ENCODE assay signal across 8 mouse cellular contexts in genomic region chr11:80141825-80142521, GRCm38 (mm10). TPM values are rescaled to one million over a fixed set of nuclear protein-coding genes. Genes with fewer than 3 reads are reported as not detected.
DNase-seq lines count a peak whose midpoint lies in the region; ATAC-seq and TF ChIP-seq lines count a peak whose summit lies in the region.

Gene Tefm, minus strand, starts transcription at chr11:80142175.

- no peaks in the 10 kb centered on the region for H3K27me3 ChIP-seq in kidney, embryonic 14.5 days (ENCODE audit: control insufficient read depth, insufficient read depth, low read length)
- no peaks in the 10 kb centered on the region for H3K27me3 ChIP-seq in limb, embryonic 15.5 days

- peak within 1 kb of the TSS; percentile 90 for H3K9ac ChIP-seq in kidney, embryonic 14.5 days (ENCODE audit: low read depth, low read length)
- H3K9ac ChIP-seq in limb, embryonic 15.5 days = peak within 1 kb of the TSS; percentile 83

- WGBS in kidney, embryonic 14.5 days = under 1% methylated on average over 40 of the region's 40 CpGs
- WGBS in limb, embryonic 15.5 days = under 1% methylated on average over 40 of the region's 40 CpGs

- TF ChIP-seq POLR2A in bone marrow macrophage, adult 2 months (IDR thresholded peaks at IDR 0.05; ENCODE audit: borderline replicate concordance, low read depth, low read length) = no peak
- peak; percentile 93 for TF ChIP-seq POLR2A in embryonic fibroblast, embryonic 13.5 days (IDR thresholded peaks at IDR 0.05; ENCODE audit: low read depth, low read length)

- H3K27ac ChIP-seq in bone marrow macrophage, adult 2 months (ENCODE audit: insufficient read depth, low read depth, low read length) = peak within 1 kb of the TSS; percentile 74
- peak within 1 kb of the TSS; percentile 45 for H3K27ac ChIP-seq in embryonic fibroblast, embryonic 13.5 days (ENCODE audit: insufficient read depth, low read length)
- H3K27ac ChIP-seq in kidney, embryonic 14.5 days (ENCODE audit: low read depth, low read length) = peak within 1 kb of the TSS; percentile 89
- peak within 1 kb of the TSS; percentile 91 for H3K27ac ChIP-seq in limb, embryonic 15.5 days

- H3K4me3 ChIP-seq in bone marrow macrophage, adult 2 months (ENCODE audit: insufficient read depth, low read length) = peak within 1 kb of the TSS; percentile 92
- H3K4me3 ChIP-seq in embryonic fibroblast, embryonic 13.5 days (ENCODE audit: insufficient read depth, low read length) = peak within 1 kb of the TSS; percentile 86
- peak within 1 kb of the TSS; percentile 91 for H3K4me3 ChIP-seq in kidney, embryonic 14.5 days (ENCODE audit: low read length)
- peak within 1 kb of the TSS; percentile 74 for H3K4me3 ChIP-seq in limb, embryonic 15.5 days

- H3K4me1 ChIP-seq in bone marrow macrophage, adult 2 months (ENCODE audit: control insufficient read depth, insufficient read depth, low read length) = peaks cover 25% of the 10 kb centered on the region
- H3K4me1 ChIP-seq in embryonic fibroblast, embryonic 13.5 days (ENCODE audit: control insufficient read depth, insufficient read depth, low read length) = no peaks in the 10 kb centered on the region; the same call in none of the 2 replicates
- peaks cover 11% of the 10 kb centered on the region; the same call in 1 of the 2 replicates for H3K4me1 ChIP-seq in kidney, embryonic 14.5 days (ENCODE audit: control insufficient read depth, insufficient read depth, low read length)
- peaks cover 12% of the 10 kb centered on the region for H3K4me1 ChIP-seq in limb, embryonic 15.5 days

- H3K4me2 ChIP-seq in kidney, embryonic 14.5 days (replicated peaks; ENCODE audit: low read depth, low read length) = peak within 1 kb of the TSS; percentile 55
- peak within 1 kb of the TSS; percentile 57 for H3K4me2 ChIP-seq in limb, embryonic 15.5 days

- H3K36me3 ChIP-seq in kidney, embryonic 14.5 days (ENCODE audit: control insufficient read depth, insufficient read depth, low read length) = peaks cover 27% of the 10 kb centered on the region
- peaks cover 26% of the 10 kb centered on the region for H3K36me3 ChIP-seq in limb, embryonic 15.5 days

- peak; percentile 93 for DNase-seq in A20 (ENCODE audit: low read depth, low spot score)
- peak; percentile 69 to 82 for DNase-seq in heart, adult 9 months (ENCODE audit: low spot score in 2 of 2)
- DNase-seq in monocyte, adult 2 months (ENCODE audit: low read depth in 1 of 2, low spot score in 2 of 2) = peak; percentile 75
- DNase-seq in spleen, postnatal 36 days (ENCODE audit: low spot score in 2 of 2) = peak; percentile 66 to 79

- H3K9me3 ChIP-seq in kidney, embryonic 14.5 days (ENCODE audit: control insufficient read depth, low read length) = no peaks in the 10 kb centered on the region
- H3K9me3 ChIP-seq in limb, embryonic 15.5 days = no peaks in the 10 kb centered on the region

- peak; percentile 91 for ATAC-seq in kidney, embryonic 14.5 days (ENCODE audit: low FRiP score, low TSS enrichment)
- ATAC-seq in limb, embryonic 15.5 days (ENCODE audit: insufficient number of reproducible peaks, low FRiP score, low TSS enrichment, low read depth) = peak; percentile 84

- no peak for TF ChIP-seq CTCF in bone marrow macrophage, adult 2 months (IDR thresholded peaks at IDR 0.05; ENCODE audit: low read depth, low read length)
- no peak for TF ChIP-seq CTCF in embryonic fibroblast, embryonic 13.5 days (IDR thresholded peaks at IDR 0.05; ENCODE audit: borderline replicate concordance, insufficient read depth, low read length)

RNA-seq across cellular contexts. Expression of gene Tefm, which starts in this region (rescaled TPM):
- polyA plus RNA-seq in bone marrow macrophage, adult 2 months (2012; ENCODE audit: insufficient read depth, insufficient read length, missing spikeins) = 7.7 and 12.4 TPM in 2 replicates
- 13.9 and 16.6 TPM in 2 replicates for polyA plus RNA-seq in embryonic fibroblast, embryonic 13.5 days (2011; ENCODE audit: insufficient read length, low read depth, missing spikeins)
- 33.5 and 36.5 TPM in 2 replicates for polyA plus RNA-seq in kidney, embryonic 14.5 days (2014; fragmentation: Nextera tagmentation; extraction: Ambion mirVana)
- 27.1 and 28.3 TPM in 2 replicates for polyA plus RNA-seq in limb, embryonic 15.5 days (2015; fragmentation: Nextera tagmentation; extraction: Ambion mirVana)

Comparison
In these comparisons a context has a peak if more than half of its experiments do, and no peak if none do; other contexts are left out.
1. Peak in every context shown above with its lines: DNase-seq, ATAC-seq, H3K4me3 ChIP-seq and H3K27ac ChIP-seq.